Mouse (Mus musculus): ENCODE results near the gene Csad.
A peak's percentile ranks its signal among the peaks of the same experiment; 100 is the strongest.
"Not testable (repeated sequence)": the region's sequence is repeated elsewhere in the genome, so short reads cannot be mapped to it uniquely, and the experiment has no call there.

Gene Csad

GRCm38 (mm10) chr15:102165468-102166100 lies 38.9 kb downstream of the Csad start:
- DNase-seq (ENCODE audit: low read depth), result peak; percentile 70

- no peak for DNase-seq (ENCODE audit: low read depth)
Observed at GRCm38 (mm10) chr15:102163900-102164693, 40.4 kb downstream of the Csad start.

- DNase-seq (ENCODE audit: low read depth), result no peak
Observed at GRCm38 (mm10) chr15:102160415-102161060, 44.0 kb downstream of the Csad start.

GRCm38 (mm10) chr15:102156836-102157235 lies 47.7 kb downstream of the Csad start:
- DNase-seq (ENCODE audit: low read depth), result no peak

- DNase-seq (ENCODE audit: low read depth), result not testable (repeated sequence)
Observed at GRCm38 (mm10) chr15:102155006-102155405, 49.5 kb downstream of the Csad start.

GRCm38 (mm10) chr15:102152646-102153045 lies 51.9 kb downstream of the Csad start:
- DNase-seq (ENCODE audit: low read depth), result no peak

GRCm38 (mm10) chr15:102150301-102151135 lies 54.0 kb downstream of the Csad start, which contains the start of gene Soat2:
Soat2 (plus strand) TSS chr15:102150526.
- peak; percentile 36 for DNase-seq (ENCODE audit: low read depth)

- DNase-seq (ENCODE audit: low read depth), result no peak
Observed at GRCm38 (mm10) chr15:102149561-102149960, 55.0 kb downstream of the Csad start.

GRCm38 (mm10) chr15:102147674-102148402 lies 56.7 kb downstream of the Csad start:
- DNase-seq (ENCODE audit: low read depth), result peak; percentile 27

- peak; percentile 72 for DNase-seq (ENCODE audit: low read depth)
Observed at GRCm38 (mm10) chr15:102146882-102147281, 57.6 kb downstream of the Csad start.

GRCm38 (mm10) chr15:102146089-102146488 lies 58.4 kb downstream of the Csad start:
- no peak for DNase-seq (ENCODE audit: low read depth)

- no peak for DNase-seq (ENCODE audit: low read depth)
Observed at GRCm38 (mm10) chr15:102145330-102145729, 59.2 kb downstream of the Csad start.

- DNase-seq (ENCODE audit: low read depth), result no peak
Observed at GRCm38 (mm10) chr15:102144726-102145125, 59.8 kb downstream of the Csad start.

GRCm38 (mm10) chr15:102144274-102144711 lies 60.2 kb downstream of the Csad start, which contains the start of gene Igfbp6:
Igfbp6 (plus strand) TSS chr15:102144362.
- DNase-seq (ENCODE audit: low read depth), result no peak

- DNase-seq (ENCODE audit: low read depth), result no peak
Observed at GRCm38 (mm10) chr15:102142914-102143912, 61.3 kb downstream of the Csad start.

- DNase-seq (ENCODE audit: low read depth), result no peak
Observed at GRCm38 (mm10) chr15:102141120-102141519, 63.4 kb downstream of the Csad start.

- peak; percentile 98 for DNase-seq (ENCODE audit: low read depth)
Observed at GRCm38 (mm10) chr15:102136129-102136758, 68.3 kb downstream of the Csad start, which contains the start of gene Spryd3. Spryd3 (minus strand) TSS chr15:102136234.

- DNase-seq (ENCODE audit: low read depth), result no peak
Observed at GRCm38 (mm10) chr15:102135522-102136128, 68.9 kb downstream of the Csad start.

GRCm38 (mm10) chr15:102134709-102135108 lies 69.8 kb downstream of the Csad start:
- no peak for DNase-seq (ENCODE audit: low read depth)

Data from naive thymus-derived CD4-positive, alpha-beta T cell, adult 2 months (primary cell).